Mouse (Mus musculus) layer of hippocampus, postnatal 14 days (tissue): ENCODE measurements at regions not wholly inside any gene's neighbourhood (a gene's known extent, or its start where the extent isn't known, plus 50 kb on each side); places are given as distances from the start of the nearest gene placed in this dataset.

Experiments used
- DNase-seq, 2 experiments: peaks; one replicate each; pipeline ENCODE4 v3.0.0; 2021 to 2022; ENCODE audit warnings: low spot score in 2 of 2, mixed read lengths in 1 of 2

- DNase-seq: no peak
These were observed 558.6 kb downstream of the Vrk1 start for GRCm38 (mm10) chr12:106568541-106569085.

GRCm38 (mm10) chr12:106572956-106573355 is 562.9 kb downstream of the Vrk1 start:
- no peak for DNase-seq

- DNase-seq: no peak
These were observed 572.7 kb downstream of the Vrk1 start for GRCm38 (mm10) chr12:106582760-106583159.

- DNase-seq: no peak
These were observed 575.6 kb downstream of the Vrk1 start for GRCm38 (mm10) chr12:106585626-106586025.

GRCm38 (mm10) chr12:106592686-106593085 is 582.7 kb downstream of the Vrk1 start:
- DNase-seq: no peak

- no peak for DNase-seq
These were observed 587.6 kb downstream of the Vrk1 start for GRCm38 (mm10) chr12:106597636-106598035.

GRCm38 (mm10) chr12:106607240-106607639 is 597.2 kb downstream of the Vrk1 start:
- no peak for DNase-seq

GRCm38 (mm10) chr12:106607655-106608337 is 597.8 kb downstream of the Vrk1 start:
- no peak for DNase-seq

- peak in 1 of 2 experiments; percentile 28 for DNase-seq
These were observed 608.7 kb downstream of the Vrk1 start for GRCm38 (mm10) chr12:106618684-106619083.

GRCm38 (mm10) chr12:106626786-106627185 is 616.8 kb downstream of the Vrk1 start:
- DNase-seq: no peak

- no peak for DNase-seq
These were observed 622.5 kb downstream of the Vrk1 start for GRCm38 (mm10) chr12:106632566-106632965.

- no peak for DNase-seq
These were observed 623.1 kb downstream of the Vrk1 start for GRCm38 (mm10) chr12:106633096-106633495.

GRCm38 (mm10) chr12:106658317-106658716 is 648.3 kb downstream of the Vrk1 start:
- DNase-seq: no peak

GRCm38 (mm10) chr12:106673232-106673766 is 663.3 kb downstream of the Vrk1 start:
- no peak for DNase-seq

GRCm38 (mm10) chr12:106674741-106675140 is 664.7 kb downstream of the Vrk1 start:
- no peak for DNase-seq

- no peak for DNase-seq
These were observed 666.1 kb downstream of the Vrk1 start for GRCm38 (mm10) chr12:106676136-106676535.

- no peak for DNase-seq
These were observed 666.5 kb downstream of the Vrk1 start for GRCm38 (mm10) chr12:106676566-106676965.

- DNase-seq: peak; percentile 17 to 76
These were observed 676.0 kb downstream of the Vrk1 start for GRCm38 (mm10) chr12:106685986-106686385.

GRCm38 (mm10) chr12:106687751-106688150 is 677.7 kb downstream of the Vrk1 start:
- DNase-seq: peak; percentile 21 to 45

GRCm38 (mm10) chr12:106688156-106688740 is 678.2 kb downstream of the Vrk1 start:
- peak; percentile 4 to 15 for DNase-seq

GRCm38 (mm10) chr12:106702958-106703357 is 692.9 kb downstream of the Vrk1 start:
- DNase-seq: no peak

- no peak for DNase-seq
These were observed 711.4 kb downstream of the Vrk1 start for GRCm38 (mm10) chr12:106721271-106722009.
